Mouse (Mus musculus) right cerebral cortex, adult 18-20 months (tissue): ENCODE data around the gene Adgrf5.

Experiments used
- DNase-seq: peaks from one replicate; pipeline ENCODE4 v3.0.0; 2022; ENCODE audit warnings: mixed read lengths

Adgrf5 gene

GRCm38 (mm10) chr17:43359826-43360619, at the start of gene Adgrf5:
TSS of gene Adgrf5 (plus strand) at chr17:43360451.
- no peak for DNase-seq

GRCm38 (mm10) chr17:43325986-43326671, 34.1 kb upstream of the Adgrf5 start:
- no peak for DNase-seq

GRCm38 (mm10) chr17:43326726-43327700, 33.2 kb upstream of the Adgrf5 start:
- peak; percentile 18 for DNase-seq

- DNase-seq, result no peak
These were observed 32.4 kb upstream of the Adgrf5 start for GRCm38 (mm10) chr17:43327810-43328209.

- no peak for DNase-seq
These were observed 31.0 kb upstream of the Adgrf5 start for GRCm38 (mm10) chr17:43329216-43329615.

- DNase-seq, result no peak
These were observed 30.5 kb upstream of the Adgrf5 start for GRCm38 (mm10) chr17:43329761-43330183.

- DNase-seq, result no peak
These were observed 27.6 kb upstream of the Adgrf5 start for GRCm38 (mm10) chr17:43332686-43333085.

- no peak for DNase-seq
These were observed 26.2 kb upstream of the Adgrf5 start for GRCm38 (mm10) chr17:43334074-43334473.

GRCm38 (mm10) chr17:43337643-43338042, 22.6 kb upstream of the Adgrf5 start:
- no peak for DNase-seq

- DNase-seq, result no peak
These were observed 22.0 kb upstream of the Adgrf5 start for GRCm38 (mm10) chr17:43338279-43338678.

GRCm38 (mm10) chr17:43346499-43346898, 13.8 kb upstream of the Adgrf5 start:
- DNase-seq, result peak; percentile 34

- no peak for DNase-seq
These were observed 2.2 kb upstream of the Adgrf5 start for GRCm38 (mm10) chr17:43357902-43358539.

- no peak for DNase-seq
These were observed 770 bp downstream of the Adgrf5 start for GRCm38 (mm10) chr17:43361021-43361420.

GRCm38 (mm10) chr17:43362362-43362761, 2.1 kb downstream of the Adgrf5 start:
- DNase-seq, result no peak

- no peak for DNase-seq
These were observed 2.6 kb downstream of the Adgrf5 start for GRCm38 (mm10) chr17:43362881-43363280.

GRCm38 (mm10) chr17:43363921-43364320, 3.7 kb downstream of the Adgrf5 start:
- no peak for DNase-seq

- no peak for DNase-seq
These were observed 5.0 kb downstream of the Adgrf5 start for GRCm38 (mm10) chr17:43365297-43365696.

- DNase-seq, result no peak
These were observed 6.2 kb downstream of the Adgrf5 start for GRCm38 (mm10) chr17:43366486-43366885.

GRCm38 (mm10) chr17:43368171-43368576, 7.9 kb downstream of the Adgrf5 start:
- no peak for DNase-seq

GRCm38 (mm10) chr17:43372604-43373003, 12.4 kb downstream of the Adgrf5 start:
- DNase-seq, result no peak

- DNase-seq, result no peak
These were observed 13.8 kb downstream of the Adgrf5 start for GRCm38 (mm10) chr17:43374020-43374419.

- DNase-seq, result no peak
These were observed 16.3 kb downstream of the Adgrf5 start for GRCm38 (mm10) chr17:43376527-43376926.
